Mouse (Mus musculus): ENCODE measurements around the gene Clip2.
A peak's percentile ranks its signal among the peaks of the same experiment; 100 is the strongest.
"Not testable (repeated sequence)": the region's sequence is repeated elsewhere in the genome, so short reads cannot be mapped to it uniquely, and the experiment has no call there.

Clip2 gene

GRCm38 (mm10) chr5:134455914-134456423, 96.3 kb downstream of the Clip2 start:
- DNase-seq: peak; percentile 57 to 58

DNA sequence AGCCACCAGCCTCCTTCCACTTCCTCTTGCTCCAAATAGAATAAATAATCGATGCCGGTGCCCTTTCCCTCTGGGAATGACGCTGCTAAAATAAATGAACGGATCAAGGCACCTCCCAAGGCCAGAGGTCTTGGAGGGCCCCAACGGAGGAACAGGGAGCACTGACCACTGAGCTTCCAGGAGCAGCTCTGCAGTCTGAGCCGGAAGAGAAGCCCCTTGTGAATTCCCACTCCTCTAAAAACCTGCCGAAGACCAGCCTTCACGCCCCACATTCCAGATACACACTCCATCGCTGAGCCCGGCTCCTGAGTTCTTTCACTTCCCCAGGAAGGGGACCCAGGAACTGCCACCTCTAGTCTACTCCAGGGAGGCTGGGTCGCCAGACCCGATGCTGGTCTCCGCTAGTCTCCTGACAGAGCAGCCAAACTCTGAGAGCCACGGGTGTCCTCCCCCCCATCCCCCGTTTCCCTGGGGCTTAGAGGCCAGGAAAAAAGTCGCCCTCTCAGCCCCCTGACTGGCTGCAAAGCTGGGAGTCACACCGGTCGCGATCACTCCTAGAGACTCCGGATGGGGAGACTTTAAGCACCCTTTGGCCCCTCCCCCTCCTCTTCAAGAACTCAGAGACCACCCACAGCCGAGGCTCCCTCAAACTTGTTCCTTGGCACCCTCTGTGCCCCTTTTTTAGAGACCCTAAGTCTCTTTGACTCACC, 96.9 kb downstream of the Clip2 start:
- no peak for DNase-seq

- no peak for DNase-seq
Observed at GRCm38 (mm10) chr5:134454421-134454820, 97.8 kb downstream of the Clip2 start.

- DNase-seq: no peak
Observed at GRCm38 (mm10) chr5:134453577-134453976, 98.7 kb downstream of the Clip2 start.

DNA sequence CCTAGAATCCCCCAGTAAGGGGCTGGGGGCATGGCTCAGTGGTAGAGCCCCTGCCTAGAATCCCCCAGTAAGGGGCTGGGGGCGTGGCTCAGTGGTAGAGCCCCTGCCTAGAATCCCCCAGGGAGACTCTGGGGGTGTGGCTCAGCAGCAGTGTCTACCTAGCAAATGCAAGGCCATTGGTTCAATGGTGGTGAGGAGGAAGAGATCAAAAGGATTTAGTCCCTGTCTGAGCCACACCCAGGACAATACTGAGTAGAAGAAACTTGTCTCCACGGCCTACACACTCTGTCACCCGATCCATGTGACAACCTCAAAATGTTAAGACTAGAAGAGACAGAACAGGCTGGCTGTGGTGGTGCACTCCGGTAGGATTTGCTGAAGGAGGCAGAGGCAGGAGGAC, 105.5 kb downstream of the Clip2 start:
- DNase-seq: not testable (repeated sequence)

DNA sequence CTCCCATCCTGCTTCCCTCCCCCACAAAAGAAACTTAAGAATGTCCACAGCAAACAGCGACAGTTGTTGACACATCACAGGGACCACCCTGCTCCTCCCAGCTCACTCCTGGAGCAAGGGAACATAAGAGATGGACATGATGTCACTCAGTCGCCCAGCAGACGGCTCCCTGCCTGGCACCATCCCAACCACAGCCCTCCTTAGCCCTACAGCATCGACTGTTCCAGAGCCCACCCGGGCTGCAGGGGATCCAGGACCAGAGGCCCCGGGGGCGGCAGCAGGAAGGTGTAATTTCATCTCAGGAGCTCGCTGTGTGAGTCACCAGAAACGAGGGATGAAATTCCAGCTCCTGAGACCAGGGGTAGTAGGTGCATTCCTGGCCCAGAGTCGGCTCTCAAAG, 106.3 kb downstream of the Clip2 start:
- no peak for DNase-seq

DNA sequence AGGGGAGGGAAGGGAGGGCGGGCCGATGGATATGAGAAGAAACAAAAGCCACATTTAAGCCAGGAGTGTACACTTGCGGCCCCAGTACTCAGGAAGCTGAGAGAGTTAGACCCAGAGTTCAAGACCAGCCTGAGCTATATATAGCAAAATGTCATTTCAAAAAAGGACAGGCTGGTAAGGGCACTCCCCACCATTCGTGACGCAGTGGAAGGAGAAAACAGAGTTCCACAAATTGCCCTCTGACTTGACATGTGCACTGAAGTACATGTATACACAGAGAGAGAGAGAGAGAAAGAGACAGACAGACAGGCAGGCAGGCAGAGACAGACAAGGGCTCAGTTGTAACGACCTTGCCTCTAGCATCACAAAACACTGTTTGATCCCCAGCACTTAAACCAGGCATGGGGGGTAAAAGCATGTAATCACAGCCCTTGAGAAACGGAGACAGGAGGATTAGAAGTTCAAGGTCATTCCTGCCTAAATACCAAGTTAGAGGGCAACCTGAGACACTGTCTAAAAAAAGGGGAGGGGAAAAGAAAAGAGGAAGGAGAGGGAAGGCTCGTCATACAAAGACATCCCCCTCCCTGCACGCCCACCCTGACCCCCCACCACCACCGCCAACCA, 106.9 kb downstream of the Clip2 start:
- DNase-seq: no peak

DNA sequence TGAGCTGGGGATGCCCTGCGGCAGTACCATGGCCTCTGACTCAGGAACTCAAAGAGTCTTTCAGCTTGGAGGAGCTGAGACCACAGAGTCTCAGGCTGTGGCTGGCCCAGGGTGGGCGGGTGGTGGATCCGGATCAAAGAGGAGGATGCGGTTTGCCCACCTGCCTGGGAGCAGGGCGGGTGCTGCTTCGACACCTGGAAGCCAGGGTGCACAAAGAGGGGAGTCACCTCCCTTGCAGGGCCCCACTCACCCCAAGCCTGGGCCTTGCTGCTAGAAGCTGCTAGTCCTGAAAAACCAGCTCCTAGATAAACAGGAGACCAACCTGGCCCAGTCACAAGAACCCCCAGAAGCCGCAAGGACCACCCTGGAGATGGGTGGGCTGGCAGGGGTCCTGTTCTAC, 107.8 kb downstream of the Clip2 start:
- DNase-seq: no peak

- no peak for DNase-seq
Observed at GRCm38 (mm10) chr5:134442066-134442465, 110.2 kb downstream of the Clip2 start.

GRCm38 (mm10) chr5:134441105-134441504, 111.1 kb downstream of the Clip2 start:
- no peak for DNase-seq

DNA sequence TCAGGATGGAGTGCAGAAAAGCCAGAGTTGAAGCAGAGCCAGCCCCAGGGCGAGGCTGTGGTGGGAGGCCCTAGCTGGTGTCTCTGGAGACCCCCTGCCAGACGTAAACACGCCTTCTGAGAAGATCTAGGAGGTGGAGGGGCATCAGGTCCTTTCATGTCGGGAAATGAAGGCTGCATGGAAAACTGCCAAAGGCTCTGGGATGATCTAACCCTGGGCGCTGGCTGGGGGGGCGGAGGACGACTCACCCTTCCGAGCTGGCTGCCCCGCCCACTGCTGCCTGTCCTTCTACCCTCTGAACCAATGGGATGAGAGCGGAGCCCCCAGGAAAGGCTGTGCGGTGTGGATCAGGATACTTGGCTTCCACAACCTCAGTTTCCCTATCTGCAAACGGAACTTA, 112.1 kb downstream of the Clip2 start:
- DNase-seq: peak; percentile 33 to 39

GRCm38 (mm10) chr5:134439481-134439880, 112.8 kb downstream of the Clip2 start:
- no peak for DNase-seq
